Mouse (Mus musculus): ENCODE results near the gene Hist1h2ae.
"Not testable (repeated sequence)": the region's sequence is repeated elsewhere in the genome, so short reads cannot be mapped to it uniquely, and the experiment has no call there.

The Hist1h2ae gene

DNA sequence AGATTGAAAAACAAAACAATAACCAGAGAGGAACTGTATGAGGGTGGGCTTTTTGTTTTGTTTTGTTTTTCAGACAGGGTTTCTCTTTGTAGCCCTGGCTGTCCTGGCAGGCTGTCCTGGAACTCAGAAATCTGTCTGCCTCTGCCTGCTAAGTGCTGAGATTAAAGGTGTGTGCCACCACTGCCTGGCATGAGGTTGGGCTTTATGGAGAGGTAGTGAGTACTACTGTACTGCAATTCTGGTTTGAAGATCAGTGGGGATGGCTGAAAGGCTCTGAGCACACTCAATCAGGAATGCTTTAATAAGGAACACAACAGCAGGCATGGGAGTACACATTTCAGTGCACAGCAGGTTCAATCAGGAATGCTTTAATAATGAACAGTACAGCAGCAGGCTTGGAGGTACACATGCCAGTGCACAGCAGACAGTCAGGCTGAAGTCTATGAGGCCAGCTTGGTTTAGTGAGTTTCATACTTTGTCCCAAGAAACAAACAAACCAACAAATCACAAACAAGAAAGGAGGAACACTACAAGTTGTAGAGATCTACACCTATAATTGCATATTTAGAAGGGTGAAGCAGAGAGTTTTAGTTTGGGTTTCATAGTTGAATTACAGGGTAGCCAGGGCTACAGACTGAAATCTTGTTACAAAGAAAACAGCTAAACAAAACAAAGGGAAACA lies 12.5 kb upstream of the Hist1h2ae start:
- no peak for DNase-seq

- no peak for DNase-seq
These were observed 11.4 kb upstream of the Hist1h2ae start for GRCm38 (mm10) chr13:23582219-23583056.

GRCm38 (mm10) chr13:23581408-23582218 lies 10.6 kb upstream of the Hist1h2ae start, which contains the start of gene Hist1h4d:
Hist1h4d (plus strand) TSS chr13:23581598.
- DNase-seq: peak; percentile 96 to 99

DNA sequence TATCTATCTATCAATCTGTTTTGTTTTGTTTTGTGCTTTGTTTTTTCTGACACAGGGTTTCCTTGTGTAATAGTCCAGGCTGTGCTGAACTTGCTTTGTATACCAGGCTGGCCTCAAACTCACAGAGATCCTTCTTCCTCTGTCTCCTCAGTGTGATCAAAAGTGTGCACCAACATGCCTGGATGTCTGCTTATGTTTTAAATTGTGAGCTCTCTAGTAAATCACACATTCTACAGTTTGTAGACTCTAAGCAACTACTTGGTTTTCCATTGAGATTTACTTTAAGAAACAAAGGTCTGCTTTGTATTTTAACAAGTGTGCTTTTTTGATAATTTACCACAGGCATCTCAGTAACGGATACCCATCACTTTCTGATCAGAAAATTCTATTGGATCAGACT lies 6.8 kb upstream of the Hist1h2ae start:
- no peak for DNase-seq

DNA sequence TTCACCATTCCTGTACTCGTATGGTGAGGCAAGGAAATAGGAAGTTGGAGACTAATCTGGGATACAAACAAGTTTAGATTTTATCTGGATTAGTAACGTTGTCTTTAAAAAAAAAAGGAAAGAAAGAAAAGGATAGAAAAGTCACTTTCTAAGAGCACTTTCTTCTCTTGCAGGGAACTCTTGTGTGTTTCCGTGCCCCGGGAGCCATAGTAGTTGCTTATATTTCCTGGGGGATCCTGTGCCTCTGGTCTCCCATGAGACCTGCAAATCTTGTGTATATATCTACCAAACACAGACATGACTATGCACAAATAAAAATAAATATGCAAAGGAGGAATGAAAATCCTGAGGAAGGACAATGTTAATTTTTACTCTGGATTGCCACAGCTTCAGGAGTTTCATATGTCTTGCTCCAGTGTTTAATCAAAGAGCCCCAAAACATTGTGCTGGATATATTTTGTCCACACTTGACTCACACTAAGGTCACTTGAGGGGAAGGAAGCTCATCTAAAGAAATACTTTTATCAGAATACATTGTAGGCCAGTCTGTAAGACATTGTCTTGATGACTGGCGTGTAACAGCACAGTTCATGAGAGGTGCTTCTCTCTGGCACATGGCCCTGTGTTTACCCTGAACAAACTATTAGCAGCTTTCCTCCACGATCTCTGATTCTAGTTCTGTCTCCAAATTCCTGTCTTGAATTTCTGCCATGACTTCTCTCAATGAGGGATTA lies 6.1 kb upstream of the Hist1h2ae start:
- no peak for DNase-seq

DNA sequence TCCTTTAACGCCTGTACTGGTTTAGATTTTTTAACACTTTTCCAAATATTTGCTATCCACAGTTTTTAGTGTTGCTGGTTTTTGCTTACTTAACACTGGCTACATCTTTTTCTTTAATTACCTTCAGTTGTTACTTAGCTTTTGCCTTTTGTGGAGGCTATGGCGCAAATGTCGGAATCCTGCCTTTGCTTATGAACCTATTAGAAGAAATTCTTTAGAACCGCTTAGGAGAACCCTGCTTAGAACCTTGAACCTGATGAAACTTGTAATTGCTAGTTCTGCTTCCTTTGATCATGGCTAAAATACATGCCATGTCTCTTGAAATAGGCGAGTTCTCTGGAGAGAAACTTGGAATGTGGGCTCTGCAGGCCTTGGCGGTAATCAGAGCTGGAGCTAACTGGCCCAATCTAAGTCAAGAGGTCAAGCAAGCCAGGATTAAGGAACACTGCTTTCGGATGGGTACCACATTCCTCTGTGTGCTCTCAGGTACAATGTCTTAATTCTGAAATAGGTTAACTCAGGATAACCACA lies 5.4 kb upstream of the Hist1h2ae start:
- no peak for DNase-seq

GRCm38 (mm10) chr13:23575864-23576313 lies 4.9 kb upstream of the Hist1h2ae start:
- not testable (repeated sequence) for DNase-seq

GRCm38 (mm10) chr13:23575271-23575851 lies 4.3 kb upstream of the Hist1h2ae start, which contains the start of gene Hist1h3d:
Hist1h3d (plus strand) TSS chr13:23575763.
- peak in 1 of 2 experiments; percentile 58 for DNase-seq

GRCm38 (mm10) chr13:23574546-23575170 lies 3.6 kb upstream of the Hist1h2ae start:
- DNase-seq: not testable (repeated sequence)

- DNase-seq: peak; percentile 87 to 89
These were observed 3.0 kb upstream of the Hist1h2ae start, which contains the start of the genes Hist1h2bf and Hist1h2ad for GRCm38 (mm10) chr13:23573898-23574524. Hist1h2bf (minus strand) TSS chr13:23574196. Hist1h2ad (plus strand) TSS chr13:23574381.

GRCm38 (mm10) chr13:23573034-23573897 lies 2.2 kb upstream of the Hist1h2ae start:
- not testable (repeated sequence) for DNase-seq

DNA sequence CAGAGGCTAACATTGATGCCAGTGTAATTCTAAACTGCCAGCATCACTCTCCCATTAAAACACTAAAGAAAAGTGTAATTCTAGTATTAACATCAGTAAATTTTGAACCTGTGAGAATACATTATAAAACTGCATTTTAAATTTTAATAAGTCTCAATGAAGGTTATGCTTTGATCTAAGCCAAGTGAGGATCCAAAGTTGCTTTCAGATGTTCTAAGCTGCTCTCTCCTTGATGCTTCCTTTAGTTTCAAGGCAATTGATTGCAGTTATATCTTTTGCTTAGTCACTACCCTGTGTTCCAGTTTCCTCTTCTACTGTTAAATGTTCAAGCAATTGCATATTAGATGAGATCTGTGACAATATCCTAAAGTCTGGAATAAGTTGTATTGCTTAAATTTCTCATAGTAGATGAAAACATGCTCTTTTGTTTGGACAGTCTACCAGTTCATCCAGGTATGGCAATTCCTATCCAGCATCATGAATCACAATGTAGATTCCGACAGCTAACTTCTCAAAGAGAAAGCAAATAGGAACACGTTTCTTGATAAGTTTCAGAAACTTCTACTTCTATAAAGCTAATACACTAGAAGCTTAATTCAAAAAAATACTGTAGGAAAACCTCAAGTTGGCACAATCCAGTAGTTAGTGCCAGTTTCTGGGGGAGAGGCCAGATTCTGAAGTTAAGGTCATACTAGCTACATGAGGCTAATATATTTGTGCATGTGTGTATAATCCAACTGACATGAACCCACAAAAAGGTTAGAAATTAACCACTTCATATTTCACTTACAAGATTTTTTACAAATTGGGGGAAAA lies 1.4 kb upstream of the Hist1h2ae start:
- DNase-seq: no peak

DNA sequence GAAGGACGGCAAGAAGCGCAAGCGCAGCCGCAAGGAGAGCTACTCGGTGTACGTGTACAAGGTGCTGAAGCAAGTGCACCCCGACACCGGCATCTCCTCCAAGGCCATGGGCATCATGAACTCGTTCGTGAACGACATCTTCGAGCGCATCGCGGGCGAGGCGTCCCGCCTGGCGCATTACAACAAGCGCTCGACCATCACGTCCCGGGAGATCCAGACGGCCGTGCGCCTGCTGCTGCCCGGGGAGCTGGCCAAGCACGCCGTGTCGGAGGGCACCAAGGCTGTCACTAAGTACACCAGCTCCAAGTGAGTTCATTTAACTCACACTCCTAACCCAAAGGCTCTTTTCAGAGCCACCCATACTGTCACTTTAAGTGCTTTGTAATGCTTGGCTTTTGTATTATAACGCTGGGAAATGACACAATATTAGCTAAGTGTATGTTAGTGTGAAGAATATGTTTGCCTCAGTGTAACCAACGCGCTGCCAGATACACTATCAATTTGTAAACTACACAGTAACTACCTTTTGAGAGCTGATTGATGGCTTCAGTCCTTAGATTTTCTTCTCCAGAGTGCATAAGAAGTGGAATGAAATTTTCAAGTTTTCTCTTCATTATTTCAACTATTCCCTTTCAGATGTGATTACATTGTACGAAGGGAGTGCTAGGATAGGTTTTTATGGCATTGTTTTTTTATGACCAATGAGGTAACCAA lies 641 bp upstream of the Hist1h2ae start:
- not testable (repeated sequence) for DNase-seq

- DNase-seq: not testable (repeated sequence)
These were observed 579 bp downstream of the Hist1h2ae start for GRCm38 (mm10) chr13:23570261-23571021.

GRCm38 (mm10) chr13:23564482-23564881 lies 6.5 kb downstream of the Hist1h2ae start:
- DNase-seq: no peak

DNA sequence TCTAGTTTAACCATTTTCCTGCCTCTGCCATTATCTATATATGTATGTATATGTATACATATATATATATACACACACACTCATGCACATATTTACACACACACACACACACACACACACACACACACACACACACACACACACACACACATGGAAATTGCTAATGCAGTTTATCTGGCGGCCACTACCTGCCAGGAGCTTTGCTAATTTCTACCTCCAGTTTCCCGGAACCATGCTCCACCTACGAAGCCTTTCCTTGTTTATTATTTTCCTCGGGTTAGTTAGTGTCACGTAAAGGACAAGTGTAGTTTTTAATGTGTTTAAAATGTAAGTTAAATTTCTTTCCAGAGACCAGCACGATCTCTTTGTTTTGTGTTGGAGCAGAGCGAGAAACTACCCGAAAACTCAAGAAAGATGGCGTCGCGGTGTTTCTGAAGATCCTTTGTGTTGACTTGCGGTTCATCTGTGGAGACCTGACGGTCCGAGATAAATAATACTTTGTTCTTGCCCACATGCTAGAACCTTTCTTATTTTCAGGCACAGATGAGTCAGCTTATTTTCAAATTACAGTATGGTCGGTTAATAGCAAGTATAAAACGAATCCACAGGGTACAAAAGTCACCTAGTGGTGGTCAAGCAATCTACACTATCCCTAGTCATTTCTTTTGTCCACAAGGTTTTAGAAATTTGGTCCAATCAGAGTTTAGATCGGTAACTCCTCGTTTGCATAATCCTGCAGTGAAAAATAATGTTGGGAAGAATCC lies 8.1 kb downstream of the Hist1h2ae start:
- DNase-seq: peak; percentile 49 to 53
